Mouse (Mus musculus) lung, postnatal 36 days (tissue): Measurements from ENCODE around the gene Kcnab3.
"Not testable (repeated sequence)": the region's sequence is repeated elsewhere in the genome, so short reads cannot be mapped to it uniquely, and the experiment has no call there.

Experiments used
- DNase-seq: peaks from one replicate; pipeline ENCODE4 v3.0.0; 2022; ENCODE audit warnings: mixed read lengths

Gene Kcnab3

GRCm38 (mm10) chr11:69325628-69326407, at the start of gene Kcnab3:
TSS of gene Kcnab3 (plus strand) at chr11:69326258.
- DNase-seq: peak; percentile 97

GRCm38 (mm10) chr11:69277267-69277666, 48.8 kb upstream of the Kcnab3 start:
- no peak for DNase-seq

GRCm38 (mm10) chr11:69291111-69291510, 34.9 kb upstream of the Kcnab3 start:
- DNase-seq: no peak

DNA sequence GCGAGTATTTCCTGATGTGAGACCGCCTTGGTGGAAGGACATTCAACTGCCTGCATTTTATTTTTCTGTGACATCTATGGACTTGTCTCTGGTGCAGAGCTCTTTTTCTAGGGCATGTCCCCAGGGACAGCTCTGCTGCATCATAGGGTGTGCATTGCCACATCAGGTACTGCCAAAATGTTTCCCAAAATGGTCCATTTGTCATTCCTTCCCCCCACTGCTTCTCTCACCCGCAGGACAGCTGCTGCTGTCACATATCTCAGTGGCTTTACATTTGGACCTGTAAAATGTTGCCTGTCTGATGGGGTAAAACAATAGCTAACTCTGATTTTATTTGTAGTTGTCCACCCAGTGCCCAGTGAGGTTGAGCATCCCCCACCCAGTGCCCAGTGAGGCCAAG, 30.8 kb upstream of the Kcnab3 start:
- no peak for DNase-seq

DNA sequence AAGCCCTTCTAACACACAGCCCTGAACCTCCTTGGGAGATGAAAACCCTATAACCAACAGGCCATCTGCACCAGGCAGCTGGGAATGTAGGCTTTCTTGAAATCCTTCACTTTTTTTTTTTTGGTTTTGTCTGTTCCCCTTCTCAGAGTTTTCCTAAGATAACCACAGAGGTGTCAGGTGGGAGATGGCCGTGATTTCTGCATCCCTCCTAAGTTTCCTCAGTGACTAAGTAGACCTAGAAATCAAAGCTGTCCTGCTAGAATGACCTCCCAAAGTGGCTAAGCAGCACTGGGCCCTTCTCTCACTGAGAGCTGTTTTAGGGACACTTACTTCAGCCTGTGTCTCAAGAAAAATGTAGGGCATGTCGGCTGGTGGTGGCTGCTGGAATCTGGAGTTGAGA, 28.3 kb upstream of the Kcnab3 start:
- no peak for DNase-seq

- no peak for DNase-seq
Measured at GRCm38 (mm10) chr11:69298231-69298630, 27.8 kb upstream of the Kcnab3 start.

- no peak for DNase-seq
Measured at GRCm38 (mm10) chr11:69302817-69303216, 23.2 kb upstream of the Kcnab3 start.

DNA sequence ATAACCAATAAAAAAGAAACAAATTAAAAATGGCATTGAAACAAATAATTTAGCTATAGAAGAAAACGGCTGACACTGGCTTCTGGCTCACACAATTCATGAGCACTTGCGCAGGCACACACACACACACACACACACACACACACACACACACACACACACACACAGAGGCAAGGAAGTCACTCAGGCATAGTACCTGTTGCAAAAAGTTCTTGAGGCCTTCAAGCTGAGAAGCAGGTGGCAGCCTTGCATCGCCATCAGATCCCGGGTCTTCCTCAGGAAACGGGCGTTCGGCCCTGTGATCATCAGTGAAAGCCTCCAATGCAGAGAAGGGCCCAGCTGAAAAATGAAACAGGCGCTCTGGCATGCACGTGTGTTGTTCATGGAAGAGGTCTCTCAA, 20.8 kb upstream of the Kcnab3 start:
- no peak for DNase-seq

- DNase-seq: no peak
Measured at GRCm38 (mm10) chr11:69306039-69306438, 20.0 kb upstream of the Kcnab3 start.

- DNase-seq: no peak
Measured at GRCm38 (mm10) chr11:69311266-69311665, 14.8 kb upstream of the Kcnab3 start.

- no peak for DNase-seq
Measured at GRCm38 (mm10) chr11:69316361-69316760, 9.7 kb upstream of the Kcnab3 start.

DNA sequence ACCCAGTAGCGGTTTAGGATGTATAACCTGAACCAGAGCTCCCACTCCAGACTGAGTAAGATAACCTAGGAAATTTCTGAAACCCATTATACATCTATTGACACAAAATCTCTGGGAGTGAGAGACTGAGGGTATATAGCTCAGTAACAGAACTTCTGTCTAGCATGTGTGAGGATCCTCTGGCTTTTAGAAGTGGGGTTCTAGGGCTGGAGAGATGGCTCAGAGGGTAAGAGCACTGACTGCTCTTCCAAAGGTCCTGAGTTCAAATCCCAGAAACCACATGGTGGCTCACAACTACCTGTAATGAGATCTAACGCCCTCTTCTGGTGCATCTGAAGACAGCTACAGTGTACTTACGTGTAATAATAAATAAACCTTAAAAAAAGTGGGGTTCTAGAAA, 8.1 kb upstream of the Kcnab3 start:
- DNase-seq: not testable (repeated sequence)

- no peak for DNase-seq
Measured at GRCm38 (mm10) chr11:69321580-69321979, 4.5 kb upstream of the Kcnab3 start.

- DNase-seq: no peak
Measured at GRCm38 (mm10) chr11:69322010-69322409, 4.0 kb upstream of the Kcnab3 start.

- DNase-seq: no peak
Measured at GRCm38 (mm10) chr11:69322693-69323471, 3.2 kb upstream of the Kcnab3 start.

DNA sequence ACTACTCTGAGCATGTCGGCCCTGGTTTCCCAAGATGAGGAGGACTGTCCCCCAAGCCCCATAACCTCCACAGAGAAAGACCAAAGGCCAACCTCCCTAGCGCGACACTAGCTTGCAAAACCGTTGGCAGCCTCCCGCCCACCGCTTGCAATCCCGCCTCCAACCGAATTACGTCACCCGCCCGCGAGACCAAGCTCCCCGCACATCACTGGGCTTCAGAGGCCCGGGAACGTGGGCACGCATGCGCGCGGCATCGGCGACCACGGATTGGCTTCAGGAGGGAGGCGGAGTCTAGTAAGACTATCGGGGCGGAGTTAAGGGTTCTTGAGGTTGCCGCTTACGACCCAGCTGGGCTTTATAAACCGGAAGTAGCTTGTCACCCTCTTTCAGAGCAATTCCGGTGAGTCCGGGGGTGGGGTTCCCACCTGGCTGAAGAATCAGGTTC, 2.4 kb upstream of the Kcnab3 start, which contains the start of the genes Cntrob and Trappc1:
Cntrob (minus strand) TSS at position 109 of the 445 bp plus-strand sequence.
Trappc1 (plus strand) TSS at position 314 of the 445 bp plus-strand sequence.
- peak; percentile 99 for DNase-seq

GRCm38 (mm10) chr11:69324749-69325148, 1.3 kb upstream of the Kcnab3 start:
- no peak for DNase-seq

DNA sequence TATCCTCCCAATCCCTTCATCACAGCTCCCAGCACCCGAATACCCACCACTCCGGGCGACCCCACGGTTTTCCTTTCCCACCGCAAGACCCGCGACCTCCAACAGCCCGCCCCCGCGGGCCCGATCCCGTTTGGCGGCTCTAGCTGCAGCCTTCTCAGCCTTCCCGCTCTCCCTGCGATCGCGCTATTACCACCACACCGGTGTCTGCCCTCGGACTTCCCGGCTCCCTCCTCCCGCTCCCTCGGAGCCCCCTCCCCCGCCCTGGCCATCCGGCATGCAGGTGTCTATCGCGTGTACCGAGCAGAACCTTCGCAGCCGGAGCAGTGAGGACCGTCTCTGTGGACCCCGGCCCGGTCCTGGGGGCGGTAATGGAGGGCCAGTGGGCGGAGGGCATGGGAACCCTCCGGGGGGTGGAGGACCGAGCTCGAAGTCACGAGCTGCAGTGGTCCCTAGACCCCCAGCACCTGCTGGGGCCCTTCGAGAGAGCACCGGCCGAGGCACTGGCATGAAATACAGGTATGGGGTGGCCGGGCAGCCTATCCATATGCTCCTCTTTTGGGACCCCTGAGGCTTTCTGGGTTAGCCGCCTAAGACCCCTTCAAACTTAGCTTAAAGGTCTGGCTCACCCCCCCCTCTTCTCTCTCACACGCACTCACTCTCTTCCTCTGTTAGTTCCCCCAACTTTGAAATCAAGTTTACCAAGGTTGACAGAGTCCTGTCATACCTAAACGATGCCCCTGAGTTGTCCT, 524 bp downstream of the Kcnab3 start:
- DNase-seq: no peak

GRCm38 (mm10) chr11:69327157-69327442, 1.0 kb downstream of the Kcnab3 start:
- no peak for DNase-seq

DNA sequence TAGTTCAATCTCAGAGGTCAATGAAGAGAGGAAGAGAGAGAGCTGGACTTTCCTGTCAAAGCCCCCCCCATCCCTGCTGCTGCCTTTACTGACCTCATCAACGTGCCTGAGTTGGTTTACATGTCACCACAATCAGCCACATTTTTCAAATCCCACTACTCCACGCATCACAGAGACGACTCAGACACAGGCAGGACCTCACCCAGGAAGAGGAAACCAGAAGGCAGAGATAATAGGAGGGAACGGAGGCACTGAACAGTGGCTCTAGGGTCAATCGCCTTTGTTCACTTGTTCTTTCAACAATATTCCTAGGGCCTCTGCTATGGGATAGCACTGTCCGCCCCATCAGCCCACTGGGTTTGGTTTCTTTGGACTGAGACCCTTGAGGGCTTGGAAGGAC, 1.6 kb downstream of the Kcnab3 start:
- no peak for DNase-seq

DNA sequence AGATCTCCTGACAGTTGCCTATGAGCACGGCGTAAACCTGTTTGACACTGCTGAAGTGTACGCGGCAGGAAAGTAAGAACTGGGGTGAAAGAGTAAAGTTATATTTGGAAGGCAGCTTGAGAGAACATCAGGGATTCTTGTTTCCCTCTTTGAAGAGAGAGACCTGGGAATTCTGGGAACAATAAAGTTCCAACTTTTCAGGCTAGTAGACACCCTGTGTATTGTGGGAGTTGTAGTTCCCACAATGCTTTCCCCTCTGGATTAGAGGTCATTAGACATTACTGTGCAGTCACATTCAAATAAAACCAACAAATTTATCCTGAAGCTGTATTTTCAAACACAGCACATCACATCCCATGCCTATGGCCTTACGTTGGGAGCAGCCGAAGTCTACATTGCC, 2.5 kb downstream of the Kcnab3 start:
- DNase-seq: no peak

DNA sequence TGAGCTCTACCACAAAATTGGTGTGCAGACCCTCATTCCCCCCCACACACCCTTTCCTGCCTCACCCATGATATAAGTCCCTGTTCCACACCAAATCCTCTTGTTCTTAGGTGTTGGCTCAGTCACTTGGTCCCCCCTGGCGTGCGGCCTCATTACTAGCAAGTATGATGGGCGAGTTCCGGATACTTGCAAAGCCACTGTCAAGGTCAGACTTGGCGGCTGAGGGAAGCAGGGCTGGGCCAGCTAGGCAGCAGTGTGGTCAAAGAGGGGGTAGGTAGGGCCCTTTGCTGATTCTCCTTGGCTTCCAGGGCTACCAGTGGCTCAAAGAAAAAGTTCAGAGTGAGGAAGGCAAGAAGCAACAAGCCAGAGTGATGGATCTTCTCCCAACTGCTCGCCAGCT, 5.1 kb downstream of the Kcnab3 start:
- DNase-seq: no peak

GRCm38 (mm10) chr11:69331929-69332405, 5.9 kb downstream of the Kcnab3 start:
- DNase-seq: peak; percentile 75
